Mouse (Mus musculus): ENCODE measurements around the gene Wdr75. TPM values are rescaled to one million over a fixed set of nuclear protein-coding genes. Genes with fewer than 3 reads are reported as not detected.

The Wdr75 gene
- 64.9 and 74.4 TPM in 2 replicates for polyA plus RNA-seq (2016; fragmentation: Nextera tagmentation; extraction: Ambion mirVana)

DNA sequence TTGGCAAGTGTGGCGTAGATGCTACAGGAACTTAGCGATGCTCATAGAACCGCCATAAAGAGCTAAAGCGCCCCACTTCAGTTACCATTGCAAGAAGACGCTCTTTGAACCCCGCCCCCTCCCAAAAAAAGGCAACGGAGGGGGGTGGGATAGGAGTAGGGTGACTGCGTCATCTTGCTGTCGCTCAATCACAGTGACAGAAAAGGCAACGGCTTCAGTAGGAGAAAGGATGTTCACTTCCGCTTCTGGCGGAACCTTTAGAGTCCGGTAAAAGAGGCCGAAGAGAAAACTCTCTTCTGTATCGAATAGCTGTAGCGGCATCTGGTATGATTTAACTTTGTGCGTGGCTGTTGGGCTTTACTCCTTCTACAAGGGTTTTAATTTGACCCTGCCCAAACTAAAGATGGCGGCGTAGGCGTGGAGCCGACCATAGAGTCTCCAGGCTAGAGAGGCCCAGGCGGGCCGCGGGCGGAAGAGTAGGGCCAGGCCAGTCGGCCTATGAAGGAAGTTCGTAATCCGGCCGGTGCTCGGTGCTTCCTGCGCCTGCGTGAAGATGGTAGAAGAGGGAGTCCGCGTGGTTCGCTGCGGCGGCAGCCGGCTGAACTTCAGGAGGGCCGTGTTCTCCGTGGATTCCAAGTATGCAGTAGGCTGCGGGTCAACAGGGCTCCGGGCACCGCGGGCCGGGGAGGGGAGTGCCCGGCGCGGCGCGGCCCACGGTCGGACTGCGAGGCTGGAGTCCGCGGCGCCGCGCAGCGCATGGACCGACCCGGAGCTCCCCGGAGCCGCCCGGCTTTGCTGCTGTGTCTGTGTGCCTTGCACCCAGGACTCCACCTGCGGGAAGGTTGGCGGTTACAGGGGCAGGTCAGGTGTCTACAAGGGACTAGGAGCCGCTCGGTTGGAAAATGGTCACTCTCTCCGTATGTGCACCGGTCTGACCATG lies at the start of gene Wdr75:
Gene Wdr75, plus strand, starts transcription at position 198 of the 940 bp plus-strand sequence.
- H3K36me3 ChIP-seq (replicated peaks), result peaks cover 11% of the 10 kb centered on the region
- H3K27ac ChIP-seq, result peak within 1 kb of the TSS; percentile 83
- H3K9ac ChIP-seq, result peak within 1 kb of the TSS; percentile 81
- under 1% methylated on average over 69 of the region's 70 CpGs for WGBS
- H3K9me3 ChIP-seq, result no peaks in the 10 kb centered on the region
- peak; percentile 99 for ATAC-seq (ENCODE audit: low FRiP score)
- no peaks in the 10 kb centered on the region for H3K27me3 ChIP-seq
- peak within 1 kb of the TSS; percentile 88 for H3K4me3 ChIP-seq (replicated peaks)
- peak within 1 kb of the TSS; percentile 67 for H3K4me2 ChIP-seq
- H3K4me1 ChIP-seq, result peaks cover 14% of the 10 kb centered on the region

DNA sequence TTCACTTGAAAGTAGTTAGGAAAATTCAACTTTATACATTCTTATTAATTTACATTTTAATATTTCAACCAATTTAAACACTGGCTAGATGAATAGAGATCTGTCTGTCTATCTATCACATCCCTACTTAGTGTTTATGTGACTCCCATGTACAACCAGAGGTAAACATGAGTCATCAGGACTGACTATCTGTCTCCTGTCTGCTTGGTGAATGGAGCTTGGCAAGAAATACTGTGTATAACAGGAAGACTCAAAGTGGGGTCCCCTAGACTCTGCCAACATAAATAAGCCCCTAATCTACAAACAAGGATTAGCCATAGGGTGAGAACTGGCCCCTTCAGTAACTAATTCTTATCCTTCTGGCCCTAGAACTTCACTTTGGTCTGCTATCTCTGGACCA lies 39.1 kb upstream of the Wdr75 start:
- Histone ChIP-seq H3K4me3 (replicated peaks) (no peak overlapping the region), H3K4me2 (no peak overlapping the region), H3K9me3 (no peaks in the 10 kb centered on the region), H3K4me1 (no peaks in the 10 kb centered on the region), H3K9ac (no peak overlapping the region), H3K36me3 (replicated peaks) (no peaks in the 10 kb centered on the region), H3K27ac (no peak overlapping the region), H3K27me3 (no peaks in the 10 kb centered on the region)
- ATAC-seq (ENCODE audit: low FRiP score), result no peak

GRCm38 (mm10) chr1:45756707-45757106 lies 38.3 kb upstream of the Wdr75 start:
- ATAC-seq (ENCODE audit: low FRiP score), result no peak
- Histone ChIP-seq H3K27me3 (no peaks in the 10 kb centered on the region), H3K4me2 (no peak overlapping the region), H3K9ac (no peak overlapping the region), H3K27ac (no peak overlapping the region), H3K4me3 (replicated peaks) (no peak overlapping the region), H3K36me3 (replicated peaks) (no peaks in the 10 kb centered on the region), H3K9me3 (no peaks in the 10 kb centered on the region), H3K4me1 (no peaks in the 10 kb centered on the region)

GRCm38 (mm10) chr1:45758011-45758410 lies 37.0 kb upstream of the Wdr75 start:
- no peaks in the 10 kb centered on the region for H3K27me3 ChIP-seq
- WGBS, result 76% methylated on average over 1 of the region's 1 CpGs
- no peaks in the 10 kb centered on the region for H3K4me1 ChIP-seq
- H3K27ac ChIP-seq, result no peak overlapping the region
- no peaks in the 10 kb centered on the region for H3K9me3 ChIP-seq
- no peak overlapping the region for H3K9ac ChIP-seq
- H3K4me2 ChIP-seq, result no peak overlapping the region
- H3K4me3 ChIP-seq (replicated peaks), result no peak overlapping the region
- no peaks in the 10 kb centered on the region for H3K36me3 ChIP-seq (replicated peaks)
- ATAC-seq (ENCODE audit: low FRiP score), result no peak

GRCm38 (mm10) chr1:45760667-45761467 lies 34.1 kb upstream of the Wdr75 start:
- no peaks in the 10 kb centered on the region for H3K27me3 ChIP-seq
- no peaks in the 10 kb centered on the region for H3K4me1 ChIP-seq
- H3K27ac ChIP-seq, result no peak overlapping the region
- no peaks in the 10 kb centered on the region for H3K36me3 ChIP-seq (replicated peaks)
- no peak overlapping the region for H3K4me2 ChIP-seq
- no peak overlapping the region for H3K4me3 ChIP-seq (replicated peaks)
- H3K9ac ChIP-seq, result no peak overlapping the region
- WGBS, result 39% methylated on average over 4 of the region's 4 CpGs
- H3K9me3 ChIP-seq, result no peaks in the 10 kb centered on the region
- ATAC-seq (ENCODE audit: low FRiP score), result no peak

DNA sequence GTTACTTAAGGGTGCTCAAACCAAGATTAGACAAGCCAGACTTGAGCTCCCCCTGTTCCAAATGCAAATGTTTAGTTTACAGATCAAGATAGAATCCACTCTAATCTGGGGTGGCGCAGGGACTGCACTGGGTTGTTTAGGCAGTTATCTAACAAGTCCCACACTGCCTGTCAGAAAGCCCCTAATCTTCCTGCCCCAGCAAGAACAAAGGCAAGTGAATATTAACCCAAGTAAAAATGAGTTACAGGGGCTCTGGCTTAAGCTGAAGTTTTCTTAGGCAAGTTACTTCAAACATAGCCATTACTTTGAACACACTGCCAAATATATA lies 33.5 kb upstream of the Wdr75 start:
- H3K4me2 ChIP-seq, result no peak overlapping the region
- 70% methylated on average over 1 of the region's 1 CpGs for WGBS
- H3K27ac ChIP-seq, result no peak overlapping the region
- no peak overlapping the region for H3K4me3 ChIP-seq (replicated peaks)
- no peaks in the 10 kb centered on the region for H3K4me1 ChIP-seq
- no peaks in the 10 kb centered on the region for H3K27me3 ChIP-seq
- H3K36me3 ChIP-seq (replicated peaks), result no peaks in the 10 kb centered on the region
- H3K9ac ChIP-seq, result no peak overlapping the region
- H3K9me3 ChIP-seq, result no peaks in the 10 kb centered on the region
- ATAC-seq (ENCODE audit: low FRiP score), result no peak

DNA sequence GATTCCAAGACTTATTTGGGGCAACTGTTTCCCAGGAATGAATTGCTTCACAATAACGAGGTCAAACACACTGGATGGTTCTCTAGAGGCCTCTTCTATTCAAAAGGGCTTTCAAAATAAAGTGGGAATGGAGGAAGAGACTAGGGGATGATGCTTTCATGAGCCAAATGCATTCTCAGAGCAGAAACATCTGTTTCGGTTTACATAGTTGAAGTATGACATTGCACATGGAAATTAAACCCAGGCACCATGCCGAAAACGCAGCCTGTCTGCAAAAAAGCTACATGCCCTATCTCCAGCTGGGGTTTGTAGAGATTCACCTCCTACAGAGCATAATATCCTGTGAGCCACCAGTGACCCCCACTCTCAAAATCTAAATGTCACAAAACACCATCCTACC lies 29.3 kb upstream of the Wdr75 start:
- Histone ChIP-seq H3K4me2 (no peak overlapping the region), H3K27ac (no peak overlapping the region), H3K4me1 (no peaks in the 10 kb centered on the region), H3K9ac (no peak overlapping the region), H3K27me3 (no peaks in the 10 kb centered on the region), H3K36me3 (replicated peaks) (no peaks in the 10 kb centered on the region), H3K4me3 (replicated peaks) (no peak overlapping the region), H3K9me3 (no peaks in the 10 kb centered on the region)
- WGBS, result 68% methylated on average over 4 of the region's 4 CpGs
- ATAC-seq (ENCODE audit: low FRiP score), result no peak

DNA sequence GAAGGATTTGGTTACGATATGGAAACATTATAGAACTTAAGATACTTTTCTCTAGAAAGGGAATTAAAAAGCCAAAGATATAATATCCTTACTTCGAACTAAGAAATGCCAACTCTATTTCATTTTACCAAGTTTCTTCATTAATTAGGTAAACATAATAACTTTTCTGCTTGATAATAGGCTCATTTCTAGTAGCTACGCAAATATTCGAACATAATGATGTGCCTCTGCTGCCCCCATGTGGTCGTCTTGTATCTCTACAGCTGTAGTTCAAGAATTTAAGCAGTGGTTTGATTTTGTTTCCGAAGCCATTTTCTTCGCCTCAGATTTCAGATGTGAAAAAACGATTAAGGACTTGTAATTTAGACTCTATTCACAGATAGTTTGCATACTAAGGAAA lies 28.8 kb upstream of the Wdr75 start:
- Histone ChIP-seq H3K36me3 (replicated peaks) (no peaks in the 10 kb centered on the region), H3K9ac (no peak overlapping the region), H3K27me3 (no peaks in the 10 kb centered on the region), H3K4me3 (replicated peaks) (no peak overlapping the region), H3K4me2 (no peak overlapping the region), H3K9me3 (no peaks in the 10 kb centered on the region), H3K27ac (no peak overlapping the region), H3K4me1 (no peaks in the 10 kb centered on the region)
- ATAC-seq (ENCODE audit: low FRiP score), result no peak
- 27% methylated on average over 8 of the region's 8 CpGs for WGBS

GRCm38 (mm10) chr1:45767533-45767932 lies 27.4 kb upstream of the Wdr75 start:
- Histone ChIP-seq H3K4me3 (replicated peaks) (no peak overlapping the region), H3K4me1 (no peaks in the 10 kb centered on the region), H3K4me2 (no peak overlapping the region), H3K27ac (no peak overlapping the region), H3K36me3 (replicated peaks) (no peaks in the 10 kb centered on the region), H3K9ac (no peak overlapping the region), H3K27me3 (no peaks in the 10 kb centered on the region), H3K9me3 (no peaks in the 10 kb centered on the region)
- 59% methylated on average over 5 of the region's 5 CpGs for WGBS
- ATAC-seq (ENCODE audit: low FRiP score), result no peak

DNA sequence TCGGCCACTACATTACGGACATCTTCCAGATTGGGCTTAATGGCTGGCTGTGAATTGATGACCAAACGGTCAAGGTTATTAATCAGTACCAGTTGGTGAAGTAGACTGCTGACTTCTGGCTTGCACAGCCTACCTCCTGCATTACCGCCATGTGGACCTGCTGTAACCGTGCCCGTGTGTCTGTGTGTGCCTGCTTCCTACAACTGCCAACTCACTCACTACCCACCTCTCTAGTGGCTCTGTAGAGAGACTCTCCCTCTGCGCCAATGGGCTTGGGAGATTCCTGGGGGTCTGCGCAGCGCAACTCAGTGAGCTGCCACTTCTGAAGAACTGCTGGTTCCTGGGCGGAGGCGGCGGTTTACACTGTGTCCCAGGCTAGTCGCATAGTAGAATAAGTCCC lies 25.6 kb upstream of the Wdr75 start:
- Histone ChIP-seq H3K27ac (no peak overlapping the region), H3K36me3 (replicated peaks) (no peaks in the 10 kb centered on the region), H3K4me1 (no peaks in the 10 kb centered on the region), H3K4me2 (no peak overlapping the region), H3K9me3 (no peaks in the 10 kb centered on the region), H3K9ac (no peak overlapping the region), H3K4me3 (replicated peaks) (no peak overlapping the region), H3K27me3 (no peaks in the 10 kb centered on the region)
- 96% methylated on average over 13 of the region's 13 CpGs for WGBS
- no peak for ATAC-seq (ENCODE audit: low FRiP score)

- ATAC-seq (ENCODE audit: low FRiP score), result no peak
- Histone ChIP-seq H3K9ac (no peak overlapping the region), H3K4me1 (no peaks in the 10 kb centered on the region), H3K4me2 (no peak overlapping the region), H3K27ac (no peak overlapping the region), H3K9me3 (no peaks in the 10 kb centered on the region), H3K27me3 (no peaks in the 10 kb centered on the region), H3K36me3 (replicated peaks) (no peaks in the 10 kb centered on the region), H3K4me3 (replicated peaks) (no peak overlapping the region)
- WGBS, result 92% methylated on average over 2 of the region's 2 CpGs
Measured at GRCm38 (mm10) chr1:45770051-45770450, 24.9 kb upstream of the Wdr75 start.

DNA sequence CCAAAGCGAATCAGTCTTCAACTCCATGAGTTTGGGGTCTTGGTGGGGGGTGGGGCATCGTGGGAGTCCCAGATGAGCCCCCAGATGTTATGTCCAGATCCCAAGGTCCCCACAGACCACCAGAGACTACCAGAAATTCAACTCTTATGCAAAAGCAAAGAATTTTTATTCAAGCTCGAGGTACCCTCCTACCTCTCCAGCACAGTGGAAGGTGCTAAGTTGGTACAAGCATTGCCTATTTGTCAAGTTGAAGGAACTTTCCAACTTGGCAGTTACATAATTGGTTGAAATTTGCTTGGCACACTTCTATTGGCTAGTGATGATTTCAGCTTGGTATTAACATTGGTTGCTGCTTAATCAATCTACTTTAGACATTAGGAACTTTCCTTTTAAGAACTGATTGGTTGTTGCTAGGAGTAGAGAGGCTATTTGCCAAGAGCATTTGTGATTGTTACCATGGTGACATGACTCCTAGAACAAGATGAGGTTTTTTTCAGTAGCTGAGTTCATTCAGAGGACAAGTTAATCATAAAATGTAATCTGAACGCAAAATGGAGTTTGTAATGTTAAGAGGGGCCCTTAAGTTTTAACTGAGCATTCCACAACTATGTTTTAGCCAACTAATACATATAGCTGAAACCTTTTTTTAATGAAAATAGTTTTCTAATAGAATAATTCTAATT lies 14.2 kb upstream of the Wdr75 start:
- Histone ChIP-seq H3K36me3 (replicated peaks) (no peaks in the 10 kb centered on the region), H3K4me3 (replicated peaks) (no peak overlapping the region), H3K4me2 (no peak overlapping the region), H3K9ac (no peak overlapping the region), H3K27me3 (no peaks in the 10 kb centered on the region), H3K4me1 (no peaks in the 10 kb centered on the region), H3K9me3 (no peaks in the 10 kb centered on the region), H3K27ac (no peak overlapping the region)
- WGBS, result 77% methylated on average over 4 of the region's 4 CpGs
- no peak for ATAC-seq (ENCODE audit: low FRiP score)

Data from forebrain, embryonic 12.5 days (tissue).